Mouse (Mus musculus): ENCODE results near the gene Zbtb22. TPM values are rescaled to one million over a fixed set of nuclear protein-coding genes. Genes with fewer than 3 reads are reported as not detected.

Zbtb22 gene
- polyA plus RNA-seq, 1 experiment from 2014 or later = 11.3 TPM

GRCm38 (mm10) chr17:33959135-33959534 lies 43.4 kb downstream of the Zbtb22 start:
- H3K27me3 ChIP-seq = no peaks in the 10 kb centered on the region
- peaks cover 12% of the 10 kb centered on the region for H3K4me1 ChIP-seq (replicated peaks)
- no peak for ATAC-seq (replicated peaks; ENCODE audit: insufficient number of reproducible peaks, insufficient read depth, low FRiP score, low read depth)
- H3K4me2 ChIP-seq = no peak overlapping the region
- no peaks in the 10 kb centered on the region for H3K9me3 ChIP-seq (replicated peaks)
- no peak overlapping the region for H3K9ac ChIP-seq
- H3K36me3 ChIP-seq = peaks cover 43% of the 10 kb centered on the region
- 93% methylated on average over 13 of the region's 13 CpGs for WGBS
- no peak overlapping the region for H3K27ac ChIP-seq
- H3K4me3 ChIP-seq = no peak overlapping the region

- Histone ChIP-seq H3K27ac (no peak overlapping the region), H3K9ac (no peak overlapping the region), H3K4me3 (no peak overlapping the region), H3K36me3 (peaks cover 45% of the 10 kb centered on the region), H3K27me3 (no peaks in the 10 kb centered on the region), H3K4me2 (no peak overlapping the region), H3K9me3 (replicated peaks) (no peaks in the 10 kb centered on the region), H3K4me1 (replicated peaks) (peaks cover 6% of the 10 kb centered on the region)
- 88% methylated on average over 15 of the region's 15 CpGs for whole genome bisulfite sequencing
- ATAC-seq (replicated peaks; ENCODE audit: insufficient number of reproducible peaks, insufficient read depth, low FRiP score, low read depth) = no peak
Observed at GRCm38 (mm10) chr17:33959948-33960347, 44.2 kb downstream of the Zbtb22 start.

- H3K36me3 ChIP-seq = peaks cover 53% of the 10 kb centered on the region
- no peak overlapping the region for H3K9ac ChIP-seq
- no peaks in the 10 kb centered on the region for H3K9me3 ChIP-seq (replicated peaks)
- ATAC-seq (replicated peaks; ENCODE audit: insufficient number of reproducible peaks, insufficient read depth, low FRiP score, low read depth) = no peak
- WGBS = 92% methylated on average over 7 of the region's 7 CpGs
- no peak overlapping the region for H3K27ac ChIP-seq
- no peaks in the 10 kb centered on the region for H3K27me3 ChIP-seq
- H3K4me3 ChIP-seq = no peak overlapping the region
- H3K4me2 ChIP-seq = no peak overlapping the region
- H3K4me1 ChIP-seq (replicated peaks) = no peaks in the 10 kb centered on the region
Observed at GRCm38 (mm10) chr17:33962876-33963275, 47.2 kb downstream of the Zbtb22 start.

GRCm38 (mm10) chr17:33965082-33965845 lies 49.6 kb downstream of the Zbtb22 start:
- H3K27ac ChIP-seq = no peak overlapping the region
- no peak for ATAC-seq (replicated peaks; ENCODE audit: insufficient number of reproducible peaks, insufficient read depth, low FRiP score, low read depth)
- no peak overlapping the region for H3K9ac ChIP-seq
- peaks cover 36% of the 10 kb centered on the region for H3K36me3 ChIP-seq
- 88% methylated on average over 17 of the region's 17 CpGs for WGBS
- H3K4me1 ChIP-seq (replicated peaks) = no peaks in the 10 kb centered on the region
- H3K4me3 ChIP-seq = no peak overlapping the region
- H3K4me2 ChIP-seq = no peak overlapping the region
- H3K27me3 ChIP-seq = no peaks in the 10 kb centered on the region
- no peaks in the 10 kb centered on the region for H3K9me3 ChIP-seq (replicated peaks)

GRCm38 (mm10) chr17:33965846-33966550 lies 50.3 kb downstream of the Zbtb22 start:
- WGBS = 85% methylated on average over 16 of the region's 16 CpGs
- no peak overlapping the region for H3K4me3 ChIP-seq
- H3K9ac ChIP-seq = no peak overlapping the region
- H3K27me3 ChIP-seq = 0 out of 2 replicates have a peak, but pooled peaks cover 2% of the 10 kb centered on the region
- no peak overlapping the region for H3K27ac ChIP-seq
- H3K4me2 ChIP-seq = no peak overlapping the region
- H3K36me3 ChIP-seq = peaks cover 29% of the 10 kb centered on the region
- no peaks in the 10 kb centered on the region for H3K9me3 ChIP-seq (replicated peaks)
- no peaks in the 10 kb centered on the region for H3K4me1 ChIP-seq (replicated peaks)
- ATAC-seq (replicated peaks; ENCODE audit: insufficient number of reproducible peaks, insufficient read depth, low FRiP score, low read depth) = no peak; the same call in 1 of the 2 replicates

GRCm38 (mm10) chr17:33968489-33968888 lies 52.8 kb downstream of the Zbtb22 start:
- no peaks in the 10 kb centered on the region for H3K4me1 ChIP-seq (replicated peaks)
- no peak overlapping the region for H3K9ac ChIP-seq
- no peak overlapping the region for H3K4me3 ChIP-seq
- H3K4me2 ChIP-seq = no peak overlapping the region
- 0 out of 2 replicates have a peak, but pooled peaks cover 2% of the 10 kb centered on the region for H3K27me3 ChIP-seq
- H3K9me3 ChIP-seq (replicated peaks) = no peaks in the 10 kb centered on the region
- ATAC-seq (replicated peaks; ENCODE audit: insufficient number of reproducible peaks, insufficient read depth, low FRiP score, low read depth) = peak; percentile 64; the same call in 1 of the 2 replicates
- H3K36me3 ChIP-seq = peaks cover 18% of the 10 kb centered on the region; the same call in 1 of the 2 replicates
- 0% methylated on average over 9 of the region's 9 CpGs for WGBS
- H3K27ac ChIP-seq = no peak overlapping the region

Small RNA genes lying within 50 kb of the gene (microRNA-seq; reads per million reads assigned to microRNA genes)
- not detected for gene Gm27740

Other genes with a start within 250 kb of the Zbtb22 start
- gene Hnrnpm, start 229.0 kb upstream of the Zbtb22 start, polyA plus RNA-seq (2015; fragmentation: Nextera tagmentation; extraction: Ambion mirVana) = 180 and 183 TPM in 2 replicates
- gene March2, start 197.2 kb upstream of the Zbtb22 start, polyA plus RNA-seq (2015; fragmentation: Nextera tagmentation; extraction: Ambion mirVana) = 98.6 and 118 TPM in 2 replicates
- gene Rab11b, start 155.4 kb upstream of the Zbtb22 start, polyA plus RNA-seq (2015; fragmentation: Nextera tagmentation; extraction: Ambion mirVana) = 274 and 318 TPM in 2 replicates
- gene Angptl4, start 134.1 kb upstream of the Zbtb22 start, polyA plus RNA-seq (2015; fragmentation: Nextera tagmentation; extraction: Ambion mirVana) = 15.4 and 20.0 TPM in 2 replicates
- 44.1 and 52.6 TPM in 2 replicates for gene Kank3, start 105.4 kb upstream of the Zbtb22 start, polyA plus RNA-seq (2015; fragmentation: Nextera tagmentation; extraction: Ambion mirVana)
- gene Rps28, start 91.3 kb upstream of the Zbtb22 start, polyA plus RNA-seq (2015; fragmentation: Nextera tagmentation; extraction: Ambion mirVana) = 456 and 543 TPM in 2 replicates
- 487 and 517 TPM in 2 replicates for gene Ndufa7, start 91.3 kb upstream of the Zbtb22 start, polyA plus RNA-seq (2015; fragmentation: Nextera tagmentation; extraction: Ambion mirVana)
- 31.4 and 39.9 TPM in 2 replicates for gene Cd320, start 72.8 kb upstream of the Zbtb22 start, polyA plus RNA-seq (2015; fragmentation: Nextera tagmentation; extraction: Ambion mirVana)
- not detected in 2 replicates for gene Gm7029, start 42.1 kb upstream of the Zbtb22 start, polyA plus RNA-seq (2015; fragmentation: Nextera tagmentation; extraction: Ambion mirVana)
- 5.3 and 7.3 TPM in 2 replicates for gene Kifc1, start 25.2 kb upstream of the Zbtb22 start, polyA plus RNA-seq (2015; fragmentation: Nextera tagmentation; extraction: Ambion mirVana)
- 0.18 TPM in 1 of 2 replicates, not detected in the other for gene Platr17, start 10.8 kb upstream of the Zbtb22 start, polyA plus RNA-seq (2015; fragmentation: Nextera tagmentation; extraction: Ambion mirVana)
- 27.1 and 36.7 TPM in 2 replicates for gene Daxx, start 6.5 kb upstream of the Zbtb22 start, polyA plus RNA-seq (2015; fragmentation: Nextera tagmentation; extraction: Ambion mirVana)
- 44.3 and 61.3 TPM in 2 replicates for gene Tapbp, start within 50 bp of the Zbtb22 start, polyA plus RNA-seq (2015; fragmentation: Nextera tagmentation; extraction: Ambion mirVana)
- 34.7 and 44.8 TPM in 2 replicates for gene Rgl2, start 13.6 kb downstream of the Zbtb22 start, polyA plus RNA-seq (2015; fragmentation: Nextera tagmentation; extraction: Ambion mirVana)
- gene Pfdn6, start 24.4 kb downstream of the Zbtb22 start, polyA plus RNA-seq (2015; fragmentation: Nextera tagmentation; extraction: Ambion mirVana) = 112 and 115 TPM in 2 replicates
- 16.3 and 24.1 TPM in 2 replicates for gene Wdr46, start 24.8 kb downstream of the Zbtb22 start, polyA plus RNA-seq (2015; fragmentation: Nextera tagmentation; extraction: Ambion mirVana)
- 5.1 and 6.5 TPM in 2 replicates for gene B3galt4, start 35.6 kb downstream of the Zbtb22 start, polyA plus RNA-seq (2015; fragmentation: Nextera tagmentation; extraction: Ambion mirVana)
- gene Vps52, start 39.9 kb downstream of the Zbtb22 start, polyA plus RNA-seq (2015; fragmentation: Nextera tagmentation; extraction: Ambion mirVana) = 35.5 and 44.7 TPM in 2 replicates
- gene Rps18, start 40.1 kb downstream of the Zbtb22 start, polyA plus RNA-seq (2015; fragmentation: Nextera tagmentation; extraction: Ambion mirVana) = 847 and 935 TPM in 2 replicates
- gene H2-K1, start 84.4 kb downstream of the Zbtb22 start, polyA plus RNA-seq (2015; fragmentation: Nextera tagmentation; extraction: Ambion mirVana) = 37.4 and 80.9 TPM in 2 replicates
- gene Ring1, start 108.8 kb downstream of the Zbtb22 start, polyA plus RNA-seq (2015; fragmentation: Nextera tagmentation; extraction: Ambion mirVana) = 15.8 and 20.8 TPM in 2 replicates
- 47.4 and 56.2 TPM in 2 replicates for gene H2-Ke6, start 112.2 kb downstream of the Zbtb22 start, polyA plus RNA-seq (2015; fragmentation: Nextera tagmentation; extraction: Ambion mirVana)
- gene Slc39a7, start 115.8 kb downstream of the Zbtb22 start, polyA plus RNA-seq (2015; fragmentation: Nextera tagmentation; extraction: Ambion mirVana) = 97.8 and 133 TPM in 2 replicates
- 26.8 and 38.5 TPM in 2 replicates for gene Rxrb, start 115.9 kb downstream of the Zbtb22 start, polyA plus RNA-seq (2015; fragmentation: Nextera tagmentation; extraction: Ambion mirVana)
- 1.3 and 4.6 TPM in 2 replicates for gene Col11a2, start 123.5 kb downstream of the Zbtb22 start, polyA plus RNA-seq (2015; fragmentation: Nextera tagmentation; extraction: Ambion mirVana)
- gene H2-Oa, start 176.4 kb downstream of the Zbtb22 start, polyA plus RNA-seq (2015; fragmentation: Nextera tagmentation; extraction: Ambion mirVana) = 0.29 and 0.94 TPM in 2 replicates
- gene H2-DMa, start 203.6 kb downstream of the Zbtb22 start, polyA plus RNA-seq (2015; fragmentation: Nextera tagmentation; extraction: Ambion mirVana) = 6.0 and 13.6 TPM in 2 replicates
- 59.0 and 77.7 TPM in 2 replicates for gene Brd2, start 206.7 kb downstream of the Zbtb22 start, polyA plus RNA-seq (2015; fragmentation: Nextera tagmentation; extraction: Ambion mirVana)
- gene H2-DMb2, start 227.4 kb downstream of the Zbtb22 start, polyA plus RNA-seq (2015; fragmentation: Nextera tagmentation; extraction: Ambion mirVana) = 0.69 and 2.5 TPM in 2 replicates
- 0.34 and 3.2 TPM in 2 replicates for gene H2-DMb1, start 237.2 kb downstream of the Zbtb22 start, polyA plus RNA-seq (2015; fragmentation: Nextera tagmentation; extraction: Ambion mirVana)

Data from heart, embryonic 15.5 days (tissue).